ENCODE assay signal across 7 mouse cellular contexts in genomic region chr16:4939412-4939811, GRCm38 (mm10). TPM values are rescaled to one million over a fixed set of nuclear protein-coding genes. Genes with fewer than 3 reads are reported as not detected.
DNase-seq lines count a peak whose midpoint lies in the region; ATAC-seq and TF ChIP-seq lines count a peak whose summit lies in the region.

No protein-coding gene starts in this region.

- peak; percentile 61 for ATAC-seq in forebrain, embryonic 16.5 days

- H3K4me2 ChIP-seq in forebrain, embryonic 16.5 days (ENCODE audit: low read length), result peak overlapping the region; percentile 90

- DNase-seq in spleen, adult 2 months (ENCODE audit: low read depth in 1 of 2, low spot score in 2 of 2), result no peak
- DNase-seq in spleen, postnatal 36 days (ENCODE audit: low spot score in 2 of 2), result no peak
- peak; percentile 49 for DNase-seq in adrenal gland, postnatal 25 days
- DNase-seq in kidney, adult 2 months, result peak; percentile 64
- peak; percentile 55 for DNase-seq in lung, adult 2 months

- TF ChIP-seq POLR2A in spleen, adult 2 months (IDR thresholded peaks at IDR 0.05; ENCODE audit: low read depth, low read length), result no peak
- peak; percentile 55 for TF ChIP-seq POLR2A in kidney, adult 2 months (IDR thresholded peaks at IDR 0.05; ENCODE audit: low read depth, low read length)
- TF ChIP-seq POLR2A in lung, adult 2 months (IDR thresholded peaks at IDR 0.05; ENCODE audit: borderline replicate concordance, extremely low read depth, low read depth, low read length), result peak; percentile 49; the same call in 1 of the 2 replicates
- TF ChIP-seq POLR2A in olfactory bulb, adult 2 months (IDR thresholded peaks at IDR 0.05; ENCODE audit: insufficient read depth, low read depth, low read length), result no peak

- no peak for TF ChIP-seq CTCF in spleen, adult 2 months (IDR thresholded peaks at IDR 0.05; ENCODE audit: extremely low read depth, insufficient read depth, insufficient read length, insufficient replicate concordance)
- no peak for TF ChIP-seq CTCF in kidney, adult 2 months (conservative IDR thresholded peaks at IDR 0.05; ENCODE audit: insufficient read depth, insufficient read length, low read depth, low read length)
- TF ChIP-seq CTCF in lung, adult 2 months (IDR thresholded peaks at IDR 0.05; ENCODE audit: insufficient read depth, low read length), result no peak
- TF ChIP-seq CTCF in olfactory bulb, adult 2 months (IDR thresholded peaks at IDR 0.05; ENCODE audit: insufficient read depth, low read depth, low read length), result no peak

- H3K9me3 ChIP-seq in forebrain, embryonic 16.5 days (ENCODE audit: control insufficient read depth, low read length), result no peaks in the 10 kb centered on the region

- H3K9ac ChIP-seq in forebrain, embryonic 16.5 days (replicated peaks; ENCODE audit: low read depth, low read length), result peak overlapping the region; percentile 91

- H3K27me3 ChIP-seq in spleen, adult 2 months (ENCODE audit: control insufficient read depth, insufficient read depth, low read length), result no peaks in the 10 kb centered on the region
- H3K27me3 ChIP-seq in forebrain, embryonic 16.5 days (replicated peaks; ENCODE audit: control insufficient read depth, insufficient read depth, low read length), result no peaks in the 10 kb centered on the region
- H3K27me3 ChIP-seq in kidney, adult 2 months (replicated peaks; ENCODE audit: control insufficient read depth, insufficient read depth, low read length), result no peaks in the 10 kb centered on the region

- peak overlapping the region; percentile 74 for H3K27ac ChIP-seq in spleen, adult 2 months (ENCODE audit: insufficient read depth, low read length)
- H3K27ac ChIP-seq in forebrain, embryonic 16.5 days (ENCODE audit: low read length), result peak overlapping the region; percentile 65
- peak overlapping the region; percentile 54 for H3K27ac ChIP-seq in kidney, adult 2 months (ENCODE audit: insufficient read depth, low read depth, low read length)
- H3K27ac ChIP-seq in olfactory bulb, adult 2 months (ENCODE audit: insufficient read depth, low read depth, low read length), result peak overlapping the region; percentile 82

- peaks cover 2% of the 10 kb centered on the region; the same call in 1 of the 2 replicates for H3K4me1 ChIP-seq in spleen, adult 2 months (ENCODE audit: control insufficient read depth, insufficient read depth, insufficient read length)
- peaks cover 16% of the 10 kb centered on the region for H3K4me1 ChIP-seq in forebrain, embryonic 16.5 days (replicated peaks; ENCODE audit: control insufficient read depth, insufficient read depth, low read length)
- peaks cover 7% of the 10 kb centered on the region for H3K4me1 ChIP-seq in kidney, adult 2 months (ENCODE audit: control insufficient read depth, insufficient read depth, low read length)
- peaks cover 4% of the 10 kb centered on the region; the same call in 1 of the 2 replicates for H3K4me1 ChIP-seq in lung, adult 2 months (ENCODE audit: control insufficient read depth, insufficient read depth, low read length)
- H3K4me1 ChIP-seq in olfactory bulb, adult 2 months (ENCODE audit: control insufficient read depth, insufficient read depth, low read length), result peaks cover 36% of the 10 kb centered on the region

- H3K4me3 ChIP-seq in spleen, adult 2 months (ENCODE audit: extremely low read depth, insufficient read depth, insufficient read length), result peak overlapping the region; percentile 84
- H3K4me3 ChIP-seq in forebrain, embryonic 16.5 days (replicated peaks; ENCODE audit: low read length), result peak overlapping the region; percentile 90
- peak overlapping the region; percentile 90 for H3K4me3 ChIP-seq in kidney, adult 2 months (ENCODE audit: insufficient read depth, low read depth, low read length)
- H3K4me3 ChIP-seq in lung, adult 2 months (replicated peaks; ENCODE audit: extremely low read depth, low read depth, low read length), result peak overlapping the region; percentile 92
- peak overlapping the region; percentile 95 for H3K4me3 ChIP-seq in olfactory bulb, adult 2 months (ENCODE audit: insufficient read depth, low read depth, low read length)

- peaks cover 25% of the 10 kb centered on the region for H3K36me3 ChIP-seq in spleen, adult 2 months (ENCODE audit: control insufficient read depth, insufficient read depth, low read length)
- H3K36me3 ChIP-seq in forebrain, embryonic 16.5 days (ENCODE audit: control insufficient read depth, insufficient read depth), result peaks cover 23% of the 10 kb centered on the region
- no peaks in the 10 kb centered on the region for H3K36me3 ChIP-seq in kidney, adult 2 months (ENCODE audit: control insufficient read depth, insufficient read depth, low read length)

- 3% methylated on average over 16 of the region's 16 CpGs for WGBS in spleen, adult 2 months
- 1% methylated on average over 16 of the region's 16 CpGs for WGBS in forebrain, embryonic 16.5 days
- WGBS in kidney, adult 2 months, result under 1% methylated on average over 16 of the region's 16 CpGs
- WGBS in lung, adult 2 months, result 2% methylated on average over 16 of the region's 16 CpGs
- under 1% methylated on average over 16 of the region's 16 CpGs for WGBS in olfactory bulb, adult 2 months

RNA-seq across cellular contexts. Expression of gene Nudt16l1, which starts 0.9 kb away (rescaled TPM):
- 70.3 and 78.4 TPM in 2 replicates for polyA plus RNA-seq in spleen, adult 2 months (2012; rRNA removed)
- total RNA-seq in adrenal gland, postnatal 25 days (2021), result 63.9 and 76.9 TPM in 2 replicates
- polyA plus RNA-seq in forebrain, embryonic 16.5 days (2015; fragmentation: Nextera tagmentation; extraction: Ambion mirVana), result 139 and 148 TPM in 2 replicates
- polyA plus RNA-seq in kidney, adult 2 months (2012; rRNA removed), result 137 and 145 TPM in 2 replicates
- polyA plus RNA-seq in lung, adult 2 months (2012; rRNA removed), result 75.8 and 79.6 TPM in 2 replicates
- polyA plus RNA-seq in olfactory bulb, adult 2 months (2012; ENCODE audit: insufficient read depth, insufficient read length, low replicate concordance, missing spikeins), result not detected in 2 replicates

RNA-seq across cellular contexts. Expression of gene Anks3, which starts 24.6 kb away (rescaled TPM):
- 51.5 and 56.3 TPM in 2 replicates for polyA plus RNA-seq in spleen, adult 2 months (2012; rRNA removed)
- total RNA-seq in adrenal gland, postnatal 25 days (2021), result 48.5 and 51.3 TPM in 2 replicates
- polyA plus RNA-seq in forebrain, embryonic 16.5 days (2015; fragmentation: Nextera tagmentation; extraction: Ambion mirVana), result 74.5 and 85.7 TPM in 2 replicates
- 50.7 and 61.1 TPM in 2 replicates for polyA plus RNA-seq in kidney, adult 2 months (2012; rRNA removed)
- 55.9 and 58.6 TPM in 2 replicates for polyA plus RNA-seq in lung, adult 2 months (2012; rRNA removed)
- not detected in 2 replicates for polyA plus RNA-seq in olfactory bulb, adult 2 months (2012; ENCODE audit: insufficient read depth, insufficient read length, low replicate concordance, missing spikeins)

RNA-seq across cellular contexts. Expression of gene Mgrn1, which starts 53.4 kb away (rescaled TPM):
- polyA plus RNA-seq in spleen, adult 2 months (2012; rRNA removed), result 103 and 134 TPM in 2 replicates
- total RNA-seq in adrenal gland, postnatal 25 days (2021), result 75.1 and 85.4 TPM in 2 replicates
- 104 and 108 TPM in 2 replicates for polyA plus RNA-seq in forebrain, embryonic 16.5 days (2015; fragmentation: Nextera tagmentation; extraction: Ambion mirVana)
- 197 and 218 TPM in 2 replicates for polyA plus RNA-seq in kidney, adult 2 months (2012; rRNA removed)
- polyA plus RNA-seq in lung, adult 2 months (2012; rRNA removed), result 124 and 140 TPM in 2 replicates
- polyA plus RNA-seq in olfactory bulb, adult 2 months (2012; ENCODE audit: insufficient read depth, insufficient read length, low replicate concordance, missing spikeins), result 248 TPM in 1 of 2 replicates, not detected in the other

RNA-seq across cellular contexts. Expression of gene Sept12, which starts 58.2 kb away (rescaled TPM):
- not detected in 2 replicates for polyA plus RNA-seq in spleen, adult 2 months (2012; rRNA removed)
- not detected in 2 replicates for total RNA-seq in adrenal gland, postnatal 25 days (2021)
- polyA plus RNA-seq in forebrain, embryonic 16.5 days (2015; fragmentation: Nextera tagmentation; extraction: Ambion mirVana), result not detected in 2 replicates
- 0.33 TPM in 1 of 2 replicates, not detected in the other for polyA plus RNA-seq in kidney, adult 2 months (2012; rRNA removed)
- not detected in 2 replicates for polyA plus RNA-seq in lung, adult 2 months (2012; rRNA removed)
- polyA plus RNA-seq in olfactory bulb, adult 2 months (2012; ENCODE audit: insufficient read depth, insufficient read length, low replicate concordance, missing spikeins), result not detected in 2 replicates

RNA-seq across cellular contexts. Expression of gene Ubald1, which starts 59.3 kb away (rescaled TPM):
- polyA plus RNA-seq in spleen, adult 2 months (2012; rRNA removed), result 65.6 and 67.6 TPM in 2 replicates
- total RNA-seq in adrenal gland, postnatal 25 days (2021), result 41.3 and 44.3 TPM in 2 replicates
- polyA plus RNA-seq in forebrain, embryonic 16.5 days (2015; fragmentation: Nextera tagmentation; extraction: Ambion mirVana), result 49.9 and 51.8 TPM in 2 replicates
- polyA plus RNA-seq in kidney, adult 2 months (2012; rRNA removed), result 38.4 and 39.2 TPM in 2 replicates
- polyA plus RNA-seq in lung, adult 2 months (2012; rRNA removed), result 62.1 and 69.5 TPM in 2 replicates
- polyA plus RNA-seq in olfactory bulb, adult 2 months (2012; ENCODE audit: insufficient read depth, insufficient read length, low replicate concordance, missing spikeins), result not detected in 2 replicates

Comparison
In these comparisons a context has a peak if more than half of its experiments do, and no peak if none do; other contexts are left out.
1. DNase-seq: peak in adrenal gland, postnatal 25 days (single experiment), kidney, adult 2 months (single experiment) and lung, adult 2 months (single experiment); none in spleen, adult 2 months (0 of 2) and spleen, postnatal 36 days (0 of 2).
2. POLR2A ChIP-seq: peak in kidney, adult 2 months (single experiment) and lung, adult 2 months (single experiment); none in spleen, adult 2 months (single experiment) and olfactory bulb, adult 2 months (single experiment).
3. Peak in every context shown above with its lines, with median percentiles within 50 percentile points of each other: H3K27ac ChIP-seq and H3K4me3 ChIP-seq.